Mouse (Mus musculus) cerebellum, adult (tissue): Measurements from ENCODE around the gene Picalm.
"Not testable (repeated sequence)": the region's sequence is repeated elsewhere in the genome, so short reads cannot be mapped to it uniquely, and the experiment has no call there.

Experiments
- ATAC-seq: cut with Nextera tagmentation; 2 replicates; pipeline ENCODE4 v1.9.2; 2017; ENCODE audit warnings: mild to moderate bottlenecking, moderate library complexity, mixed read lengths; ENCODE audit not compliant: insufficient number of reproducible peaks, low FRiP score, low TSS enrichment

The Picalm gene

GRCm38 (mm10) chr7:90130501-90131375 lies 725 bp downstream of the Picalm start:
- peak; percentile 18; the same call in 1 of the 2 replicates for ATAC-seq

- ATAC-seq: no peak
Observed at GRCm38 (mm10) chr7:90131376-90131651, 1.3 kb downstream of the Picalm start.

GRCm38 (mm10) chr7:90131831-90132241 lies 1.8 kb downstream of the Picalm start:
- ATAC-seq: no peak

- no peak for ATAC-seq
Observed at GRCm38 (mm10) chr7:90132322-90132721, 2.3 kb downstream of the Picalm start.

- ATAC-seq: no peak
Observed at GRCm38 (mm10) chr7:90136736-90137135, 6.7 kb downstream of the Picalm start.

- ATAC-seq: no peak
Observed at GRCm38 (mm10) chr7:90138359-90138758, 8.3 kb downstream of the Picalm start.

GRCm38 (mm10) chr7:90140290-90140689 lies 10.3 kb downstream of the Picalm start:
- no peak for ATAC-seq

GRCm38 (mm10) chr7:90144275-90144674 lies 14.3 kb downstream of the Picalm start:
- ATAC-seq: no peak

GRCm38 (mm10) chr7:90144971-90145370 lies 15.0 kb downstream of the Picalm start:
- no peak for ATAC-seq

GRCm38 (mm10) chr7:90145376-90145775 lies 15.4 kb downstream of the Picalm start:
- ATAC-seq: no peak

GRCm38 (mm10) chr7:90145897-90146296 lies 15.9 kb downstream of the Picalm start:
- peak; percentile 70; the same call in 1 of the 2 replicates for ATAC-seq

- ATAC-seq: peak; percentile 62; the same call in 1 of the 2 replicates
Observed at GRCm38 (mm10) chr7:90146321-90146720, 16.3 kb downstream of the Picalm start.

- no peak for ATAC-seq
Observed at GRCm38 (mm10) chr7:90148023-90148422, 18.0 kb downstream of the Picalm start.

- no peak for ATAC-seq
Observed at GRCm38 (mm10) chr7:90148516-90148915, 18.5 kb downstream of the Picalm start.

GRCm38 (mm10) chr7:90150311-90150710 lies 20.3 kb downstream of the Picalm start:
- ATAC-seq: peak; percentile 87

- 0 out of 2 replicates have a peak, but pooled peaks have one; percentile 45 for ATAC-seq
Observed at GRCm38 (mm10) chr7:90158034-90158433, 28.0 kb downstream of the Picalm start.

GRCm38 (mm10) chr7:90160598-90160997 lies 30.6 kb downstream of the Picalm start:
- no peak for ATAC-seq

GRCm38 (mm10) chr7:90164276-90164675 lies 34.3 kb downstream of the Picalm start:
- no peak for ATAC-seq

- ATAC-seq: no peak
Observed at GRCm38 (mm10) chr7:90165970-90166369, 36.0 kb downstream of the Picalm start.

GRCm38 (mm10) chr7:90167777-90168176 lies 37.8 kb downstream of the Picalm start:
- ATAC-seq: not testable (repeated sequence)

- no peak for ATAC-seq
Observed at GRCm38 (mm10) chr7:90173778-90174177, 43.8 kb downstream of the Picalm start.

GRCm38 (mm10) chr7:90175576-90175975 lies 45.6 kb downstream of the Picalm start:
- ATAC-seq: no peak
